Comparison of ENCODE assay signal across 7 mouse cellular contexts in genomic region chr10:127266112-127267091, GRCm38 (mm10). TPM values are rescaled to one million over a fixed set of nuclear protein-coding genes. Genes with fewer than 3 reads are reported as not detected.
DNase-seq lines count a peak whose midpoint lies in the region; ATAC-seq lines count a peak whose summit lies in the region.

Gene Dctn2 (plus strand): TSS chr10:127266368.

- peaks cover 37% of the 10 kb centered on the region for H3K27me3 ChIP-seq in embryonic facial prominence, embryonic 10.5 days (replicated peaks; ENCODE audit: low read depth, poor library complexity, severe bottlenecking)
- H3K27me3 ChIP-seq in limb, embryonic 10.5 days (ENCODE audit: low read depth, poor library complexity, severe bottlenecking) = peaks cover 37% of the 10 kb centered on the region
- H3K27me3 ChIP-seq in midbrain, embryonic 13.5 days = peaks cover 12% of the 10 kb centered on the region

- peak within 1 kb of the TSS; percentile 95 for H3K4me3 ChIP-seq in embryonic facial prominence, embryonic 10.5 days
- peak within 1 kb of the TSS; percentile 87 for H3K4me3 ChIP-seq in limb, embryonic 10.5 days
- peak within 1 kb of the TSS; percentile 97 for H3K4me3 ChIP-seq in midbrain, embryonic 13.5 days (replicated peaks)

- H3K9ac ChIP-seq in midbrain, embryonic 13.5 days (replicated peaks) = peak within 1 kb of the TSS; percentile 100

- peaks cover 30% of the 10 kb centered on the region for H3K4me1 ChIP-seq in embryonic facial prominence, embryonic 10.5 days
- H3K4me1 ChIP-seq in limb, embryonic 10.5 days = peaks cover 29% of the 10 kb centered on the region
- peaks cover 46% of the 10 kb centered on the region for H3K4me1 ChIP-seq in midbrain, embryonic 13.5 days (replicated peaks)

- H3K27ac ChIP-seq in embryonic facial prominence, embryonic 10.5 days (replicated peaks) = peak within 1 kb of the TSS; percentile 96
- peak within 1 kb of the TSS; percentile 93 for H3K27ac ChIP-seq in limb, embryonic 10.5 days
- peak within 1 kb of the TSS; percentile 91 for H3K27ac ChIP-seq in midbrain, embryonic 13.5 days

- WGBS in embryonic facial prominence, embryonic 10.5 days = under 1% methylated on average over 70 of the region's 70 CpGs
- 2% methylated on average over 70 of the region's 70 CpGs for WGBS in limb, embryonic 10.5 days
- under 1% methylated on average over 70 of the region's 70 CpGs for WGBS in midbrain, embryonic 13.5 days

- DNase-seq in adrenal gland, postnatal 10 days = peak; percentile 95
- peak; percentile 97 for DNase-seq in embryonic facial prominence, embryonic 10.5 days (ENCODE audit: low spot score)
- DNase-seq in kidney, adult 11 months = peak; percentile 97
- DNase-seq in limb, embryonic 10.5 days (ENCODE audit: low spot score) = peak; percentile 94
- DNase-seq in spleen, adult 12 weeks (ENCODE audit: low spot score) = peak; percentile 88

- no peaks in the 10 kb centered on the region for H3K9me3 ChIP-seq in embryonic facial prominence, embryonic 10.5 days
- H3K9me3 ChIP-seq in limb, embryonic 10.5 days (replicated peaks) = no peaks in the 10 kb centered on the region
- H3K9me3 ChIP-seq in midbrain, embryonic 13.5 days = no peaks in the 10 kb centered on the region

- peaks cover 34% of the 10 kb centered on the region for H3K36me3 ChIP-seq in embryonic facial prominence, embryonic 10.5 days (replicated peaks)
- peaks cover 41% of the 10 kb centered on the region for H3K36me3 ChIP-seq in limb, embryonic 10.5 days
- H3K36me3 ChIP-seq in midbrain, embryonic 13.5 days = peaks cover 29% of the 10 kb centered on the region

- peak; percentile 97 for ATAC-seq in granulocyte monocyte progenitor cell, adult 5-6 weeks (replicated peaks; ENCODE audit: poor library complexity, severe bottlenecking)
- peak; percentile 96 for ATAC-seq in midbrain, embryonic 13.5 days

- H3K4me2 ChIP-seq in midbrain, embryonic 13.5 days (replicated peaks) = peak within 1 kb of the TSS; percentile 92

RNA-seq across cellular contexts. Expression of gene Dctn2, which starts in this region (rescaled TPM):
- total RNA-seq in adrenal gland, postnatal 10 days (2021) = 100 to 1,000 TPM; 151 to 164 TPM
- 187 and 197 TPM in 2 replicates for polyA plus RNA-seq in embryonic facial prominence, embryonic 10.5 days (2016; fragmentation: Nextera tagmentation; extraction: Ambion mirVana)
- 62.3 and 72.1 TPM in 2 replicates for total RNA-seq in granulocyte monocyte progenitor cell, adult 5-6 weeks (2014; fragmentation: Nextera tagmentation)
- total RNA-seq in granulocyte monocyte progenitor cell, adult 5-6 weeks (2017) = 80.4 and 83.9 TPM in 2 replicates
- 185 and 194 TPM in 2 replicates for polyA plus RNA-seq in limb, embryonic 10.5 days (2016; fragmentation: Nextera tagmentation; extraction: Ambion mirVana)
- 310 TPM in 2 replicates for polyA plus RNA-seq in midbrain, embryonic 13.5 days (2015; fragmentation: Nextera tagmentation; extraction: Ambion mirVana)

Comparison
In these comparisons a context has a peak if more than half of its experiments do, and no peak if none do; other contexts are left out.
1. Peak in every context shown above with its lines: DNase-seq, ATAC-seq, H3K4me3 ChIP-seq and H3K27ac ChIP-seq.